Mouse (Mus musculus) kidney, adult 11 months (tissue): ENCODE results near the gene Epb41l2.

Experiments
- DNase-seq: peaks from one replicate; pipeline ENCODE4 v3.0.0; 2022

Epb41l2 gene

DNA sequence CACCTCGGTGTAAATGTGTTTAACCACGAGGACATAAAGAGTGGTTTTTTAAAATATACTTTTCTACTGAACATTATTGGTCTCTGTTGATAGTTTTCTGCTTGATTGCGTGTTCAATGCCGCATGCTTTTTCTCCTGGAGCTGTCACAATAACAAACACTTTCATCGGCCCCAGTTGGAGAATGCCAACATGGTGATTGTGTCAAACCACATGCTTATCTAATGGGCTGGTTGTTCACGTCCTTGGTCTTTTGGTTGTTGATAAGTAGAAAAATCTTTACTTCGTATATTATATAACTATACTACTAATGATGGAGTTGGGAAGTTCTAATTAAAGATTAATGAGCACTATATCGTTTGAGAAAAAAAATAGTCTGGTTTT lies 78.7 kb downstream of the Epb41l2 start:
- no peak for DNase-seq

DNA sequence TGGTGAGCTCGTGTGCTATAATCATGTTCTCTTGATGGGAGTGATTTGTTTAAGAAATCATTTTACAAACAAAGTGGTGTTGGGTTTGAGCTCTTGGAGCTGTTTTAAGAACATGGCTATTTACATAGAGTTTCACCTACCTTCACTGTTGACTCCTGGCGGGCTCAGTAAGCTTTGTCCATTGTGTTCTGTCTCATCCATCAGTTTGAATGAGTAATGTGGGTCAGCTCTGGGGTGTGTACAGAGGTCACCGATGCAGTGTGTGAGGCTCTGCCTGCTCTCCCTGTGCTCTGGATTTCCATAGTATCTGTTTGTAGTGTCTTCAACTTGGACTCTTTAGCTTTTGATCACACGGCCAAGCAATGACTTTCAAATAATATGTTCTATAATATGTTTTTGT lies 79.6 kb downstream of the Epb41l2 start:
- no peak for DNase-seq

DNA sequence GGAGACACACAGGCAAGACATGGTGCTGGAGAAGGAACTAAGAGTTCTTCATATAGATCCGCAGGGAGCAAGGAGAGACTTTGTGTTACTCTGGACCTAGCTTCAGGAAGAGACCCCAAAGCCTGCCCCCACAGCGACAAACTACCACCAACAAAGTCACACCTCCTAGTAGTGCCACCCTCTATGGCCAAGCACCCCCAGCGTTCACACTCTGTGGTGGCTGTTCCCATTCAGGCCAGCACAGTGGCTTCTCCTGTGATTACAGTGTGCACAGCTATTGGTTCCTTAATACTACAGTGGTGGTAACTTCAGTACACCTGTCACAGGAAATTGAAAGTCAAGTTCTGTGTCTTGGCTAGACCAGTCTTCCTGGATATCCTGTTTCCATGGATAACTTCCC lies 80.3 kb downstream of the Epb41l2 start:
- DNase-seq: no peak

DNA sequence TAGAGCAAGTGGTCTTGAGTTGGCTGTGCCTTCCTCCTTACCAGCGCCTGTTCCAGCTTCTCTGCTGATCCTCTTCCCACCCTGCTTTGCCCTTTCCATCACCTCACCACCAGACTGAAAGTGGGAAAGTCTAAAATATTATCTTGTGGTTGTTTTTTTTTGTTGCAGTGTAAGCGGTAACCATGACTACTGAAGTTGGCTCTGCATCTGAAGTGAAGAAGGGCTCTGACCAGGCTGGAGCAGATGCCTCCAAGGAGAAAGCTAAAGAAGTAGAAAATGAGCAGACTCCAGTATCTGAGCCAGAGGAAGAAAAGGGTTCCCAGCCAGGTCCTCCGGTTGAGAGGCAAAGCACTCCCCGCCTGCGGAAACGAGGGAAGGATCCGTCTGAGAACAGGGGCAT lies 81.8 kb downstream of the Epb41l2 start:
- DNase-seq: no peak

DNA sequence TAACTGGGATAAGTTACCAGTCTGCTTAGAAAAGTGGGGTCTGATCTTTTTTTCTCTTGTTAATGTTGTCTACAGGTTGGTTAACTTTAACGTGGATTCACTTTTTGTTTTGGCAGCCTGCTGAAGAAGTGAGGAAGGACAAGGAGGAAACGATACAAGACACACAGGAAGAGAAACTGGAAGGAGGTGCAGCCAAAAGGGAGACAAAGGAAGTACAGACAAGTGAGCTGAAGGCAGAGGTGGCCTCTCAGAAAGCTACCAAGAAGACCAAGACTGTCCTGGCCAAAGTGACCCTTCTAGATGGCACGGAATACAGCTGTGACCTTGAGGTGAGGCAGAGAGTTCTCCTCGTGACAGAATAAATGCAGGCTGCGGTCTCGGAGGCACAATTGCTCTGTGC lies 84.0 kb downstream of the Epb41l2 start:
- DNase-seq: no peak

DNA sequence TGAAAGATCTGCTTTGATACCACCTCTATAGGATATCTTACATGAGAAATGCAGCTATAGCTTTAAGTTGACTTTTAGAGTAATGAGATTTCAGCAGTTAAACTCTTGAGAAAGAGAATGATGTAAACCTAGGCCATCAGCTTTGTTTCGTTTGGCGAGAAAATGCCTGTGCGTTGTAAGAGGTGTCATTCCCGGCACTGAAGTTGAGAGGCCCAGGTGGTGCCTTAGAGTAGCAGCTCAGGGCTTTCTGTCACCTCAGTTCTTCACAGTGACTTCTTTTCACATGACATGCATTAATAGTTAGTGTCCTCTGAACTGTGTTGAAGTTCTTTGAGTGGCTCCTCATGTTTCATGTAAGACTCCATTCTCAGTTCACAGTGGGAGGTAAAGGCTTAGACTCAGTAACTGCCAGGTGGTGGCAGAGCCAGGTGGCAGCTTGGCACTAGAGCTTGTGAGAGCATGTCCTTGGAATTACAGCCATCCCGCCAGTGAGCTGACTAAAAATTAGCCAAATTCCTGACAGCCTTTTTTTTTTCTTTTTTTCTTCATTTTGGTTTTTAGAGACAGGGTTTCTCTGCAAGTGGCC lies 84.7 kb downstream of the Epb41l2 start:
- DNase-seq: no peak

DNA sequence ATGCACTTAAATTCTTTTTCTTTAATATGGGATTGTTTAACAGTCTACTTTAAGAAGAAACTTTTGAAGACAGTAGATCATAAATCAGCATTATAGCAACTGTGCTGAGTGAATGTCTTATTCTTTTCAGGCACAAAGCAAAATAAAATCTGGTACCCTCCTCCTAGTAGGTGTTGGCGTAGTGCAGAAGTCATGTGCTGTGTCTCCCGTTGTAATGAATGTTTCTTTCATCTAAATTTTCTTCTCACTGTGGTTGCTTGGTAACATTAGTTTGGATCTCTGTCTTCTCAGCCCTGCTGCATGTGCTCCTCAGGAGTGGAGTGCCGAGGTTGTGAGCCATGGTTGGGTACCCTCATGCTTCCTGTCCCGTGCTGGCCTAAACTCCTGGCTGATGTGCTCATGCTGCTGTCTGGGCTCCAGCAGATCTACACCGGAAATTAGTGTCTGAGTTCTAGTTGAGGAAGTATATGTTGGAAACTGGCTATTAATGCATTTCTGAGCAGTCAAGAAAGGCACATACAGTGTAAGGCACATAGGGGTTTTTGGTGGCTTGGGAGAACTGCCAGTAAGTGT lies 87.4 kb downstream of the Epb41l2 start:
- DNase-seq: no peak

DNA sequence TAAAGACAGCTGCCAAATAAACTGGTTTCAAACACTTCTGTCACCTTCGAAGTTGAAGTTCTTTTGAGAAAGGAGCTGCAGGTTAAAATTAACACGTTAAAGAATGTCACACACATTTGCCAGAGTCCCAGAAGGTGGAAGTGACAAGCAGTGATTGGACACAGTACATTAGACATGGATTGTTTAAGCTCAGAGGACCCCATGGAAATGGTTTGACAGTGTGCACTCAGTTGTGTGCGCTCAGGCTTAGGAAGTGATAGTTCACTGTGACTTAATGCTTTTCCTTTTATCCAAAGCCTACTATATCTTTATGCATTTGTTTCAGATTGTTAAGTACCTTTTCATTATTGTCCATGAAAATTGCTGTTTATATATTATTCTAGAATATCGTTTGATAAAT lies 89.1 kb downstream of the Epb41l2 start:
- no peak for DNase-seq

DNA sequence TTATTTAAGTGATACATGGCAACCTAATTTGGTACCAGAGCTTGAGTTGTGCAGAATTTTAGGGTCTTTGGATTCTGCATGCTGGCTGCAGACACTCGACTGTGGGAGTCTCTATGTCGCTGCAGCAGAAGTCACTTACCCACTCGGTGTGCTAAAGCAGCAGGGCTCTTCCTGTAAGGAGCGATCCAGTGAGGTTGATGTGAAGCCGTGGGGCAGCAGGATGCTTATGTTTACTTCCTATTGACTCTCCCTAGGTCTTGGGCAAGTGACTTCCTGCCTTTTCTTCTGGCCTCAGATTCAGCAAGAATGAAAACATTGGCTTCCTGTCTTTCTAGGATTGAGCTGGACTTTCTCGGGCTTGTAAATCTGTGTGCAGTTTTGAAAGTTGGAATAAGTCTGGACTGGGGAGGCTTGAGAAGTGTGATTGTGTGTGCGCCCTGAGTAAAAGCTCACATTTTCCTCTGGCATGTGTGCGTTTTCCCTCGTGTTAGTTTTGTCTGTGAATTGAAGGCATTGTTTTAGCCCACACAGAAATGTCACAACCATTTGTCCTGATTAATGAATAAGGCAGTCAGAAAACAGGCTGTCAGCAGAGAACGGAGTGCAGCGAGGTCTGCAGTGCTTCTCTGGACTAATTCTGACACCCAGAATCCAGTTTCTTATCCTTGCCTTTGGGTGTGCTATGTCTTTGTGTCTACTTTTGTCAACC lies 89.9 kb downstream of the Epb41l2 start:
- DNase-seq: peak; percentile 28

DNA sequence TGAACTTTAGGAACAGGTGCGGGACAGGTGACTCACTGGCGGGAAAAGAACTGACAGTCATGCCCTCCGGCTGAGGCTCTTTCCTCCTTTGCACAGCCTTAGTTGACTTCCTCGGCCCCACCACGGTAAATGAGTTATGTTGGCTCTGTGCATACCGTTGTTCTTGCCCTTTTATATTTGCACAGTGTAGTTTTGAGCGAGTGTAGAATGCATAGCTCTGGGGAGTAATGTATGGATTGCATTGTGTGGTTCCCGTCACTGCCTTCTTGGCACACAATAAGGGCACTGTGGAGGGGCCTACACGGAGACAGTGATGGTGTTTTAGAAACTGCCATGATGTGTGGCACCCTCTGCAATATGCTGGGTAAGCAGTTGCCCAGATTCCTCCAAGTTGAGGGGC lies 93.6 kb downstream of the Epb41l2 start:
- DNase-seq: no peak

DNA sequence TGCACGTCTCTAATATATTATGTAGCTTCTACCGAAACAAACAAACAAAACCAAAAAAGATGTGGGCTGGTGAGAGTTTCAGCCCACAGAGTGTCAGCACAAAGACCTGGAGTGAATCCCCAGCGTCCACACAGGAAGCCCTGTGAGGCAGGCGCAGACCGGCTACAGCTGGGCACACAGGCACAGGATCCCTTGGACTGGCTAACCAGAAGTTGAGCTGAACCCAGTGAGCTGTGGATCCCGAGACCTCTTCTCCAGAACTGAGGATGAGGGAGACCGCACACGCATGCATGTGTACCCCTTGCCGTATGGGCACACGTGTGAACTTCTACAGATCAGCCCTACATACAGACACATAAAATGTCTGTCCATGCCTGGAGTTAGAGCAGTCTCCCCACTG lies 94.2 kb downstream of the Epb41l2 start:
- no peak for DNase-seq

DNA sequence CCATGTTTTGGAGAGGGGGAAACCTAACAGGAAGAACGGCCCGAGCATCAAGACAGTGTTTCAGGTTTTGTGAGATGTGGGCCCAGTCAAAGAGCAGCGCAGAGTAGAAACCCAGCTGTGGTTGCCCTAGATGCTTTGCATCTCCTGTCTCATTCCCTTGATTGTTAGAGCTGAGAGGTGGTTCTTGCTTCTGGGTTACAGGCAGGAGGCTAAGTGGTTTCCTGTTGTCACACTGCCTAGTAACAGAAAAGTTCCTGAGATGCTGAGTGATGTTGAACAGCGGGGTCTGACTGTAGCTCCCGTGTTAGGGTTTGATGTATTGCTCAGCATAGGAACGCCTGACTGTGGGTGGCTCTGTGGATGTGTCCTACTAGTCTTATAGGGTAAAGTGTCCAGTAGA lies 97.5 kb downstream of the Epb41l2 start:
- no peak for DNase-seq

DNA sequence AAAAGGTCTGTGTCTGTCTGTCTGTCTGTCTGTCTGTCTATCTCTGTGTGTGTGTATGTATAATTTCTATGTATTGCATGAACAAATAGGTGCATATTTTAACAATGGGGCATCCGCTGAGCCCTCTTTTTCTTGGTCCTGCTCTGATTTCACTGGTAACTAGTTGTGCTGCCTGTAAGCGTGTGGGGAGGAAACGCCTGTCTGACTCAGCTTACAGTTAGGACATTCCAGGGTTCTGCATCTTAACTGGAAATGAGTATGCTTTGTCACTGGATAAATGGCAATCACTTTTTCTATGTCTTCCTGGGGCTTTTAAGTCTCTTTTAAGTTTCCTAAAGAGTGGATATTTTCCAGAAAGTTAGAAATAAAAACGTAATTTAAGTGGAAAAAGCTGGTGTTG lies 98.4 kb downstream of the Epb41l2 start:
- DNase-seq: no peak

DNA sequence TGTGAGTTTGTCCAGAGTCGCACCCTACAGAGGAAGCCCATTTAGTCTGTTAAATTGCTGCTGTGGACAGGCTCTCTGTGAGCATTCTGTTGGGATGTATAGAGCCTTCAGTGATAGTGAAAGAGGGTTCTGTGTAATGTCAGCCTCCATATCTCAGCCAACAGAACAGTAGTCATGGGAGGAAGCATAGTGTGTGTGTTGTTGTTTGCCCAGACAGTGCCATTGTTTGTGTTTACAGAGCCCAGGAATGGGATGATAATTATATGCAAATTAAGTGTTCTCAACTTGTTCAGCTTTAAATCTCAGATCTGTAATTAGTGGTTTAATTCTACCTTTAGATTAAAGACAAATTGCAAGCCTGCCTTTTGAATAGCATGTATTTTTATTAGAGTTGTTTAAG lies 102.2 kb downstream of the Epb41l2 start:
- no peak for DNase-seq

DNA sequence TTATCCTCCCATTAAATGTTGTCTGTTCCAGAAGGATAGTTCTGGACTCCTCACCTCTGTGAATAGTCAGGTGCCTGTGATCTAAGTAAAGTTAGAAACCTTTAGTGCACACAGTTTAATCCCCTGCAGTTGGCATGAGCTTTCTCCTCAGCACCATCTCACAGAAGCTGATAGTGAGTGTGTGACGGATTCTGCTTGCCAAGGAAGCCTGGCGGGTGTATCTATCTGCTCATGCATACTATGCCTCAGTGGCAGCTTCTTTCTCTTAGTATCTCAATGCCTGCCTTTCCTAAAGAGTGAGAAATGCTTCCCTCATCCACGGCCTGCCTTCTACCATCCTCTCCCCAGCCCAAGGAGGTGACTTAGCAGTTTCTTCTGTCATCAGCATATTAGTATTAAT lies 103.1 kb downstream of the Epb41l2 start:
- DNase-seq: no peak

DNA sequence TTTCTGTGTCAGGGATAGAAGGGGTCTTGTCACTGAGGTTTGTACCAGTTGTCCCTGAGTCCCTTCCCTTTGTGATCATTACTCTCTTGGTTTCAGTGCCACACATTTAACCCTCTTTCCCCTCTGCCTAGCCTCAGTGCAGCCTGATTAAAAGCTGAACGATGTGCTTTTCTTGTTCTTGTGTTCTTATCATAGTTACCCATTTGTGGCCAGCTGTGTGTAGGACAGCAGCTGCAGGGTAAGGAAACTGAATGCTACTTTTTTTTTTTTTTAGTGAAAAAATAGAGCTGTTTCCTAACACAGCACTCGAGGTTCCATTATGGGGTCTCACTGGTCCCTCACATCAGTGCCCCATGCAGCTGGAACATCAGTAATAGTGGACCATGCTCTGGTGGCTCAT lies 106.9 kb downstream of the Epb41l2 start:
- DNase-seq: no peak

DNA sequence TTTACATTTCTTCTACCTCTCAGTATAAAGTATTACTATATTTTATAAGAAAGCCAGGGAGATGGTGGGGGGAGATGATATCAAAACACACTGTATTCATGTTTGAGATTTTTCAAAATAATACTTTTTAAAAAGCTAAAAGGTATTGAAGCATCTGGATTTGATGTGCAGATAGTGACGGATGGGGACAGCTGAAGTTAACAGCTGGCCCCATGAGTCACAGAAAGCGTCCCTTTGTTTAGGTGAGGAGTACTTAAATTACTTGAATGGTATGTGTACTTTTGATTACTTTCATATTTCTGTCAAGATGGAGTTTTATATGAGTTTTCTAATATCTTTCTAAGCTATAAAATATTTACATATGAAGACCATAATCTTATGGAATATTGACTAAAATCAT lies 112.3 kb downstream of the Epb41l2 start:
- DNase-seq: no peak

DNA sequence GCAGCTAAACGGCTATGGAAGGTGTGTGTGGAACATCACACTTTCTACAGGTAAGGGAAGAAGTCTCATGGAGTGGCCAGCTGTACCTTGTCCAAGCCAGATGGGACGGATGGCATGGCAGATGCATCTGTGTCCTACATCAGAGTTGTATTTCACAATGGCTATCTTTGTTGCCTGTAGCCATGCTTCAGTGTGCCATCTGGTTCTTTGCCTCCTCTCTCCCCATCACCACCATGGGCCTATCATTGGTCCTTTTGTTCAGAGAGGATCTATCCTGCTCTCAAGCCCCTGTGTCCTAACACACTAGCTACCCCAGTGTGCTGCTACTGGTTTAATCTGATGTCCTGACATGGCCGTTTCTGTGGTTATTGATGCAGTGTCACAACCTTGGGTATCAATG lies 120.1 kb downstream of the Epb41l2 start:
- no peak for DNase-seq

DNA sequence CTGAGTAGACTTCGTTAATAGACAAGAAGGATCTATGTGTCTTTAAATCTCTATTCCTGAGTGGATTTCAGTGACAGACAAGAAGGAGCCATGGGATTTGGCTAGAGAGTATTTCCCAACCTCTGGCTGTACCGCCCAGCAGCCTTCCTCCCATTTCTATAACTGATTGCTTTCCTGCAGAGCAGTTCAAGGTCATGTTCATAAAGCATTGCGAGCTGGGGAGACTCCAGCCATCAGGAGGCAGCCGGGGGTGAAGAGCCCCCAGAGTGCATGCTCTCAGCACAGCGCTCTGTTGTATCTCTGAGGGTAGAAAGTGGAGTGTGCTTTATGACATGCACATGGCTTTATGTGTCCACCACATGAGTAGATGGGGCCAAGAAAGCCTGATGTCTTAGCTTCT lies 123.2 kb downstream of the Epb41l2 start:
- DNase-seq: no peak

DNA sequence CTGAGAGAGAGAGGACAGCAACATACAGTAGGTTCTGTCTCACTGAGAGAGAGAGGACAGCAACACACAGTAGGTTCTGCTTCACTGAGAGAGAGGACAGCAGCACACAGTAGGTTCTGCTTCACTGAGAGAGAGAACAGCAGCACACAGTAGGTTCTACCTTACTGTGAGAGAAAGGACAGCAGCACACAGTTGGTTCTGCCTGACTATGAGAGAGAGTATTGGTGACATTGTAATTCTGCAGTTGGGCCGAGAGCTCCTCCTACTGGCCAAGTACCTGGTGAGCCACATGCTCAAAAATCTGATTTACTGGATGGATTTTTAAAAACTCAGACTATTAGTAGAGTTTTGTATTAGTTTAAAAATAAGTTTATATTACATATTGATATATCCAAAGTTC lies 128.9 kb downstream of the Epb41l2 start:
- peak; percentile 19 for DNase-seq

DNA sequence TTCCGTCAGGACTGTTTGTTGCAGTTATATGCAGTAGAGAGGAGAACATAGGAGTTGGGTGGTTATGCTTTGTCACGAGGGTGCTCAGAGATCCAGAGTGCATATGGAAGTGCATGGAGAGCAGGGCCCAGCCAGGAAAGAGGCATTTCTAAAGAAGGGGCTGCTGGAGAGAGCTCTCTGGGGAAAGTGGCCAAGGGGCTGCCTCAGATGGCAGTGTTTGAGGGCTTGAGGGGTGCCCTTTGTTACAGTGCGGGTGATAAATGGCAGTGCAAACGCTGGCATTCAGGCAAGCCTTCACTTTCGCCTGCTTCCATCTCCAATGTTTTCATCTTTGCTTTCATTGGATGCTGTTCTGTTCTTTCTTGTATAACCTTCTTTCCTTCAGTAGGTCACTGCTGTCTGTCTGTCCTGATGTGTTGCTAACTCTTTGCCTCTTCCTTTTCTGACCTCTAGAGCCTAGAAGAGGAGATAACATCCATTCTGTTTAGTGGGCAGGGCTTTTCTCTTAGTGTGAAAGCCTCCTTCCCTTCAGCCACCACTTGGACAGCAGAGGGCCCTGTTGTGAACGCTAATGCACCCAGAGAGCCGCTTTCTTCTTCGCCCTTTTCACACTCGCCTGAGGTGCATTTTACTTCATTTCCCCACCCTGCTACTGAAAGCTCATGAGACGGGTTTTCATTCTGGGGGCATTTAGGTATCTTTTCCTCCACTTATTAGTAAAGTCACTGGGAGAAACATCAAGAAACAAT lies 139.9 kb downstream of the Epb41l2 start:
- DNase-seq: no peak

DNA sequence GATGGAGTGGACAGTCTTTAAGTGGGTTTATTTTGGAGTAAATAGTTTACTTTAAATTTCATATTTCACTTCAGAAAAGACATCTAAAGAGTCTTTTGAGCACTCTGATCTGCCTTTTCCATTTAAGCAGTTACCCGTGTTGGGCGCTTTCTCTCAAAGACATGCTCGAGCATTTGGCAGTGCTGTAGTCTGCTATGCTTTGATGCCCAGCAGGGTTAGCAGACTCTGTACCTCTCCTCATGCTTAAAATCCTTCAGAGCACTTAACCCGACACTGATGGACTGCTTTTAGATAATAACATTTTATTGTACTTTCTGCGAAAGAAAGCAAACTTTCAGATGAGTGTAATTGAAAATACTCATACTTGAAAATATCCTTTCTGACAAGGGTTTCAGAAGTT lies 143.7 kb downstream of the Epb41l2 start:
- no peak for DNase-seq

DNA sequence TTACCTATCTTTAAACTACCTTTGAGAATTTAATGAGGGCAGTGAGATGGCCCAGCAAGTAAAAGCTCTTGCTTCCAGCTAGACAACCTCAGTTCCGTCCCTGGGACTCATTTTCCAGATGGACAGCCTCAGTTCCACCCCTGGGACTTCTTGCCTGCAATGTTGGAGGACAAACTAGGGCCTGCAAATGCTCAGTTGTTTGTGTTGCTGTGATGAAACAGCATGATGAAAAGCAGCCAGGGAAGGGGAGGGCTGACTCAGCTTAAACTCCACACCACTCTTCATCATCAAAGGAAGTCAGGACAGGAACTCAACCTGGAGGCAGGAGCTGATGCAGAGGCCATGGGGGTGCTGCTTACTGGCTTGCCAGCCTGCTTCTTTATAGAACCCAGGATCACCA lies 154.2 kb downstream of the Epb41l2 start:
- no peak for DNase-seq

DNA sequence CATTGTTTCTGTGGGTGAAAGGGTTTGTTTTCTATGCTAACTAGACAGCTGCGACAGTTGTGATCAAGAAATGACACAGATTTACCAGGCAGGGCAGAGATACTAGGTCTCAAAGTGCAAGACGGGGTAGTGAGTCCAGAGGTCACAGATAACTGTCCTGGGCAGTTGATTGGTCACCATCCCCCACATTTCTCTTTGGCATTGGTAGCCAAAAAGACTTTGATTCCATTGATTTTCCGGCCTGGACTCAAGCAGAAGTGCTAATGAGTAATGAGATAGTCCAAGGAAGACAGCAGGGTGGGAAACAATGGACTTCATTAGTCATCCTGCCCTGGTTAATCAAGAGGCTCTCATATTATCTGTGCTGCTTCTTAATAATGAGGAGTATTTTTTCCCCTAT lies 160.4 kb downstream of the Epb41l2 start:
- peak; percentile 5 for DNase-seq
